Mouse (Mus musculus): ENCODE data around the gene Nrxn1. TPM values are rescaled to one million over a fixed set of nuclear protein-coding genes. Genes with fewer than 3 reads are reported as not detected.

The Nrxn1 gene
- total RNA-seq (2023), result under 1 TPM; 0.11 to 0.53 TPM

DNA sequence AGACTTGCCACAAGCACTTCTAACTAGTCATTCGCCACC, at the start of gene Nrxn1:
Gene Nrxn1 (minus strand): TSS at position 30 of the 39 bp plus-strand sequence.

Measured in neutrophil, adult 59 days (primary cell).